Mouse (Mus musculus) cerebellum, postnatal 10 days (tissue): ENCODE data around the gene Dhx29.

Experiments used
- DNase-seq, 2 experiments: peaks; one replicate each; pipeline ENCODE4 v3.0.0; 2021; ENCODE audit warnings: mixed read lengths in 2 of 2

Dhx29 gene

GRCm38 (mm10) chr13:112927287-112928001 lies at the start of gene Dhx29, which contains the start of gene Mtrex:
Dhx29 (plus strand) TSS chr13:112927454.
Mtrex (minus strand) TSS chr13:112927398.
- peak; percentile 99 for DNase-seq

- no peak for DNase-seq
These were observed 40.0 kb upstream of the Dhx29 start for GRCm38 (mm10) chr13:112887234-112887633.

GRCm38 (mm10) chr13:112902176-112902575 lies 25.1 kb upstream of the Dhx29 start:
- DNase-seq, result no peak

- DNase-seq, result peak; percentile 64 to 70
These were observed 17.6 kb upstream of the Dhx29 start for GRCm38 (mm10) chr13:112909663-112910062.

- no peak for DNase-seq
These were observed 16.8 kb upstream of the Dhx29 start for GRCm38 (mm10) chr13:112910434-112910833.

- DNase-seq, result no peak
These were observed 8.0 kb upstream of the Dhx29 start for GRCm38 (mm10) chr13:112919141-112919865.

- DNase-seq, result no peak
These were observed 6.3 kb upstream of the Dhx29 start for GRCm38 (mm10) chr13:112920906-112921305.

GRCm38 (mm10) chr13:112925266-112925665 lies 2.0 kb upstream of the Dhx29 start:
- DNase-seq, result no peak

- DNase-seq, result no peak
These were observed 1.3 kb upstream of the Dhx29 start for GRCm38 (mm10) chr13:112925976-112926375.

GRCm38 (mm10) chr13:112926796-112927195 lies 458 bp upstream of the Dhx29 start:
- peak; percentile 46 to 54 for DNase-seq

- no peak for DNase-seq
These were observed 899 bp downstream of the Dhx29 start for GRCm38 (mm10) chr13:112928038-112928668.

- DNase-seq, result no peak
These were observed 10.9 kb downstream of the Dhx29 start for GRCm38 (mm10) chr13:112938130-112938529.

GRCm38 (mm10) chr13:112941879-112942330 lies 14.7 kb downstream of the Dhx29 start:
- no peak for DNase-seq

- no peak for DNase-seq
These were observed 18.1 kb downstream of the Dhx29 start for GRCm38 (mm10) chr13:112945312-112945711.

- no peak for DNase-seq
These were observed 18.6 kb downstream of the Dhx29 start for GRCm38 (mm10) chr13:112945900-112946299.

- DNase-seq, result no peak
These were observed 26.8 kb downstream of the Dhx29 start for GRCm38 (mm10) chr13:112954067-112954466.

- DNase-seq, result no peak
These were observed 35.8 kb downstream of the Dhx29 start for GRCm38 (mm10) chr13:112963081-112963480.

- DNase-seq, result no peak
These were observed 37.2 kb downstream of the Dhx29 start for GRCm38 (mm10) chr13:112964421-112964820.

GRCm38 (mm10) chr13:112967267-112967666 lies 40.0 kb downstream of the Dhx29 start:
- DNase-seq, result no peak

- no peak for DNase-seq
These were observed 49.5 kb downstream of the Dhx29 start for GRCm38 (mm10) chr13:112976720-112977119.

GRCm38 (mm10) chr13:112985605-112986450 lies 58.6 kb downstream of the Dhx29 start:
- peak in 1 of 2 experiments; percentile 36 for DNase-seq

- no peak for DNase-seq
These were observed 59.2 kb downstream of the Dhx29 start for GRCm38 (mm10) chr13:112986451-112986950.
